Mouse (Mus musculus): Measurements from ENCODE around the gene Pde10a.

Gene Pde10a

GRCm38 (mm10) chr17:8801083-8801854 is 276.1 kb downstream of the Pde10a start:
- DNase-seq (ENCODE audit: low read depth): no peak

DNA sequence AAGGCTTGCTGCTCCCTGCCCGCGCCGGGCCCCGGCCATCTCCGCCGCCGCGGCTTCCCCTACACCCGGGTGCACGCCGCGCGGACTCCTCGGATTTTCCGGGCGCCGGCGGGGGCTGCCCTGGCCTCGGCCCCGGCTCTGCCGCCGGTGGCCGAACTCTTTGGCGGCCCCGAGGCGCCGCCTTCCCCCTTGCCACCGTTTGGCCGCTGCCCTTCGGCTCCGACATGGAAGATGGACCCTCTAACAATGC is 276.6 kb downstream of the Pde10a start:
- DNase-seq (ENCODE audit: low read depth): no peak

DNA sequence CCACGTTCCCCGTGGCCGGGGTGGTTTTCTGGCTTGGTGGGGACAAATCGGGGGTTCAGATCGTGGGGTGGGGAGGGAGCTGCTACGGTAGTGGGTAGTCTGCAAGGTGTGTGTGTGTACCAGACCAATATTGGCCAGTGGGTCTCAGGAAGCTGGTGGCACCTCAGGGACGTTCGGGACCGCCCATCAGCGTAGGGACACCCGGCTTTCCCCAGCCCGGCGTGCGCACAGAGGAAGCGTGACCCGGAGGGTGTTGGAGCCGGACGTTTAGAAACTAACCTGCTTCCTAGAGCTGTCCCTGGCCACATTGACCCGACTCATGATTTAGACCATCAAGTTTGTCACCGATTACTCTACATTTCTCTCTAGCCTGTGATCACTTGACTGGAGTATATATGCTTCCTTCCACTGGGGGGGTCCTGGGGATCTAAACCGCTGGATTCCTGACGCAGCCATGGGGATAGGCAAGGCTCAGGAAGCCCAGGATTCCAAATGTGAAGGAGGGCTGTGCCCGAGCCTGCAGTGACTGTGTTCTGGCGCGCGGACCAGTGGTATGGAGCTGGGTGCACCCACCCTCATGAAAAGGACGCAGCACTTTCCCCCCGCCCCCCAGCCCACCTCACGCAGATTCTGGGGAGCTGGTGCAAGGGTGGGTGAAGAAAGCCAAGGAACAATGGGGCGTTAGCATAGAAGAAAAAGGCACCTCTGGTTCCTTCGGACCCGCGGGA is 277.2 kb downstream of the Pde10a start:
- no peak for DNase-seq (ENCODE audit: low read depth)

DNA sequence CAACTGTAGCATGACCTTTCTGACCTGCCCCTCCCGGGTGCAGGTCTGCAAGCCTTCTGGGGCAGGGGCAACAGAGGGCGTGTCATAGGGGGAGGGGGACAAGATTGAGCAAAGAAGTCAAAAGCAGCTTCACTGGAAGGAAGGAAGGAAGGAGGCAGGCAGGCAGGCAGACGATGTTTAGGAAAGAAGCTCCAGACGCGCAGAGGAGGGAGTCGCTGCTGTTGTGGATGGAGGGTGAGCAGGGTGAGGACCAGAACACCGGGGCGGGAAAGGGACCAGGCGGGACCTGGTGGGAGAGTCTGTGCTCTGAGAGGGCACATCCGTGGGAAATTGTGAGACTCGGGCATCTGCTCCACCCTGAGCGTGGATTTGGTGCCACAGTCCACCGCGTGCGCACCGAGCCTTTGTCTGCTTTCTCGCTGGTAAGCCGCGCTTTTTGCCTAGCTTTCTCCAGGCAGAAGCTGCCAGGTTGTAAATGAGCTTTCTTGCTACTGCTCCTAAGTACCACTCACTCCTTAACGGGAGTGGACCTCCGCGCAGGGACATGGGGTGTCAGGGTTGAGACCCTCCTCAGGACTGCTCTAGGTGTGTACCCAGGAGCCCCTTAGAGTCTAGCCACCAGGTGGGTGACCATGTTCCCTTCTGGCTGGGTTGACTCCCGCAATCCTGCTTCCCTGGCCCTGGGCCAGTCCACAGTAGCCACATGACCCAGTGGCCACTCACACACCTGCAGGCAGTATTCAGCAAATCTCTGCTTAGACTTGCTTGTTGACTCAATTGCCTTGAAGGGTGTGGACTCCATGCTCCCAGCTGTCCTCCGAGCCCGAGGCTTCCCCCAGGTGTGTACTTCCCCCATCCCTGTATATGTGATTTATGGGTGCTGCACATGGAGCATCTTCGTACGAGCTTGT is 278.0 kb downstream of the Pde10a start:
- no peak for DNase-seq (ENCODE audit: low read depth)

- DNase-seq (ENCODE audit: low read depth): no peak
Measured at GRCm38 (mm10) chr17:8807345-8807744, 282.2 kb downstream of the Pde10a start.

DNA sequence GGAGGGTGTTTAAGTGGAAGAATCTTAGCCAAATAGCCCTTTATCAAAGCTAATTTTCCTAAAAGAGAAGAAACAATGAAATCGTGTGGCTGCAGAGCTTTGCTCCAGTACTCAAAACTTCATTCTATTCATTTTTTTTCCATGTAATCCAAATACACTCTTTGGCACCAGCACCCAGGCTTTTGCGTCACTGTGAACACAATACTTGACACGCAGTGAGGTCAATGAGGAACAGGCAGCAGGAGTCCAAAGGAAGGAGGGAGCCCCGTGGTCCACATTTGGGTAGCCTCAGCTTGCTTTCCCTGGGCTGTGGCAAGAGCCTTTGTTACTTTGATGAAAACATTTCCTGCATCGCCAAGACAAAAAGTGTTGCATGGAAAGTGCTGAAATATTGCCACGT is 284.6 kb downstream of the Pde10a start:
- DNase-seq (ENCODE audit: low read depth): no peak

DNA sequence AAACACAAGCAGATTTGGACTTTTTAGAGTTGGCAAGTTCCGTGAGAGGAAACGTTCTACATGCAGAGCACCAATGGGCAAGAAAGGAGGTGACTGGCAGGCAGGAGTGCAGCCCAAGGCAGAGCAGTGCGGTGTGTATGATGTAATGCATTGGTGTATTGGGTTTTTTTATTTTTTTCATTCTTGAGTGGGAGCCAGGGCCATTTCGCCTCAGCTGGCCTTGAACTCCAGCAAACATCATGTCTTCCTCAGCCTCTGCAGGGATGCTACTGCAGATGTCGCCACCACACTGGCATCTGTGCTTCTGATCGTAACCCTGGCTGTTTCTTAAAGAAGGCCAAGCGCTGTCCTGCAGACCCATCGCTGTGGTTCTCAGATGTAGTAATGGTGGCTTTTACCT is 285.0 kb downstream of the Pde10a start:
- DNase-seq (ENCODE audit: low read depth): no peak

GRCm38 (mm10) chr17:8812228-8812865 is 287.2 kb downstream of the Pde10a start:
- no peak for DNase-seq (ENCODE audit: low read depth)

- DNase-seq (ENCODE audit: low read depth): no peak
Measured at GRCm38 (mm10) chr17:8813773-8814491, 288.8 kb downstream of the Pde10a start.

DNA sequence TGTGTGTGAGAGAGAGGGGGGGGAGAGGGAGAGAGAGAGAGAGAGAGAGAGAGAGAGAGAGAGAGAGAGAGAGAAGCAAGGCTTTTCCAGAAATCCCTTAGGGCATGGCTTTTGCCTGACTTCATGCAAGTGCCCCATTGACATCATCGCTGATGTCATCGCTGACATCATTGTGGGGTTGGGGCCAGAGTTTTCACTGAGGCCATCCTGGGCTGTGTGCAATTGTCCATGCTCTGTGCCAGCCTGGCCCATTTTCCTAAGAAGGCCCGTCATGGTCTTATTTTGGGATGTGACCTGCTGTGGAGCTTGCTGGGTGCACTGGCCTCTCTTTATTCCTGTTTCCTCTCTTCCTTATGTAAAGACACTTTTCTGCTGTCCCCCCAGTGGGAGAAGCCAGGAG is 290.2 kb downstream of the Pde10a start:
- no peak for DNase-seq (ENCODE audit: low read depth)

GRCm38 (mm10) chr17:8815864-8816263 is 290.7 kb downstream of the Pde10a start:
- no peak for DNase-seq (ENCODE audit: low read depth)

- DNase-seq (ENCODE audit: low read depth): no peak
Measured at GRCm38 (mm10) chr17:8818675-8819074, 293.5 kb downstream of the Pde10a start.

- DNase-seq (ENCODE audit: low read depth): no peak
Measured at GRCm38 (mm10) chr17:8823548-8823947, 298.4 kb downstream of the Pde10a start.

DNA sequence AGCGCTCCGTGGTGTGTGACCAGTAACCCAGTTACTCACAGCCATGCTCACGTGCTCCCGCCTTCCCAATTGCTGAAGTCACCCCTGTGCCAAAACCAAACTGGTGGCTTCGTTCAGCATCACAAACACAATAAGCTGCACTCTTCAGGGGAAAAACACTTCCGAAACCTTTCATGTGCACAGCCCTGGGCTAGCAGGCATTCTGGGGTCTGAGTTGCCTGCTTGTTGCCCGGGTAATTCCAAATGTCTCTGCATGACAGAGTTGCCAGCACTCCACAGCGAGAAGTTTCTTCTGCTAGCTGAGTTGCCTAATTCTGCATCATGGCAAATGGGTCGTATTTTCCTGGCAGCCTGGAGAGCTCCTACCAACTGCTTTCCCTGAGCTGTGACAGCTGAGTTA is 302.0 kb downstream of the Pde10a start:
- DNase-seq (ENCODE audit: low read depth): no peak

GRCm38 (mm10) chr17:8831001-8831400 is 305.8 kb downstream of the Pde10a start:
- no peak for DNase-seq (ENCODE audit: low read depth)

DNA sequence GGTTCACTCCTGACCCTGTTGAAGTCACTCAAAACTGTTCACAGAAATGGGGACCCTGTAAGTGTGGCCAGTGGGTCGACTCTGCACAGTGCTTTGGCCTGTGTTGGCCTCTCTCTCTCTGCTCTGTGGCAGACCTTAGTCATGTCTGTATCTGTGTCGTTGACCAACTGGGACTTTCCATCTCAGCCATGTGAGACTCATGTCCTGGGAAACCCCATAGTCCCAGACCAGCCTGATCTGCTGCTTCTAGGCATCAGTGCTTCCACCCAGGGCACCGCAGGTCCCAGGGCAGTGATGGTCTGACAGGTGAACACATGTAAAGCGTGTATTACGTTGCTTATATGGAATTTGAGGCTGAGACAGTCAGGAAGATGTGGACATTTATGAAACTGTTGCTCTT is 311.1 kb downstream of the Pde10a start:
- no peak for DNase-seq (ENCODE audit: low read depth)

GRCm38 (mm10) chr17:8838252-8838651 is 313.1 kb downstream of the Pde10a start:
- no peak for DNase-seq (ENCODE audit: low read depth)

- no peak for DNase-seq (ENCODE audit: low read depth)
Measured at GRCm38 (mm10) chr17:8839237-8840011, 314.3 kb downstream of the Pde10a start.

- DNase-seq (ENCODE audit: low read depth): no peak
Measured at GRCm38 (mm10) chr17:8841094-8841493, 315.9 kb downstream of the Pde10a start.

- DNase-seq (ENCODE audit: low read depth): no peak
Measured at GRCm38 (mm10) chr17:8841897-8842540, 316.8 kb downstream of the Pde10a start.

Data from c-Kit-positive CD71-negative TER-119-negative erythroid progenitor cells, embryonic 14.5 days (primary cell).